Mouse (Mus musculus) midbrain, embryonic 14.5 days (tissue): ENCODE results near the gene Mdc1. TPM values are rescaled to one million over a fixed set of nuclear protein-coding genes. Genes with fewer than 3 reads are reported as not detected.

Source experiments
- ATAC-seq: fragments of 200-750 bp; cut with Nextera tagmentation; 2 replicates; pipeline ENCODE4 v1.8.0; 2017; ENCODE audit warnings: moderate number of reproducible peaks, moderate library complexity; ENCODE audit not compliant: low FRiP score, low TSS enrichment
- DNase-seq: peaks from one replicate; pipeline ENCODE4 v3.0.0-alpha.2; 2015
- H3K27ac ChIP-seq: fragments of 300-500 bp; sonication (generic); replicated peaks from 2 replicates; pipeline ENCODE4 v1.5.1; 2014; ENCODE audit warnings: mild to moderate bottlenecking, low read depth, low read length, moderate library complexity
- H3K27me3 ChIP-seq: fragments of 300-500 bp; sonication (generic); 2 replicates; pipeline ENCODE4 v1.6.1; 2014; ENCODE audit warnings: low read length, control low read depth, mixed read lengths; ENCODE audit not compliant: control insufficient read depth, insufficient read depth
- H3K36me3 ChIP-seq: fragments of 300-500 bp; sonication (generic); 2 replicates; pipeline ENCODE4 v1.6.1; 2014; ENCODE audit warnings: low read length, control low read depth; ENCODE audit not compliant: control insufficient read depth, insufficient read depth
- H3K4me1 ChIP-seq: fragments of 300-500 bp; sonication (generic); 2 replicates; pipeline ENCODE4 v1.6.1; 2014; ENCODE audit warnings: mild to moderate bottlenecking, antibody characterized with exemption, low read length, control low read depth; ENCODE audit not compliant: control insufficient read depth, insufficient read depth
- H3K4me2 ChIP-seq: fragments of 300-500 bp; sonication (generic); 2 replicates; pipeline ENCODE4 v1.6.1; 2014; ENCODE audit warnings: mild to moderate bottlenecking, low read length, moderate library complexity
- H3K4me3 ChIP-seq: fragments of 300-500 bp; sonication (generic); replicated peaks from 2 replicates; pipeline ENCODE4 v1.5.1; 2014; ENCODE audit warnings: low read depth, low read length
- H3K9ac ChIP-seq: fragments of 300-500 bp; sonication (generic); replicated peaks from 2 replicates; pipeline ENCODE4 v1.6.1; 2014; ENCODE audit warnings: mild to moderate bottlenecking, low read length, moderate library complexity
- H3K9me3 ChIP-seq: fragments of 300-500 bp; sonication (generic); 2 replicates; pipeline ENCODE4 v1.6.1; 2016; ENCODE audit warnings: low read length, control low read depth, mixed read lengths; ENCODE audit not compliant: control insufficient read depth
- WGBS: fragments of 180-500 bp; shearing (Covaris S2); extraction: QIAGEN DNeasy Blood & Tissue Kit; methylation state at CpG from one replicate; pipeline ENCODE4 v1.1.7; 2014; 5-methylcytosine and 5-hydroxymethylcytosine counted together
- polyA plus RNA-seq: library from polyadenylated mRNA; unstranded; fragments of >200 nt; fragmentation: Nextera tagmentation; extraction: Ambion mirVana; gene quantifications from 2 replicates; pipeline ENCODE4 v1.2.1, GENCODE M21; 2014

Gene Mdc1
- polyA plus RNA-seq, 1 experiment from 2014 or later = 8.2 TPM

DNA sequence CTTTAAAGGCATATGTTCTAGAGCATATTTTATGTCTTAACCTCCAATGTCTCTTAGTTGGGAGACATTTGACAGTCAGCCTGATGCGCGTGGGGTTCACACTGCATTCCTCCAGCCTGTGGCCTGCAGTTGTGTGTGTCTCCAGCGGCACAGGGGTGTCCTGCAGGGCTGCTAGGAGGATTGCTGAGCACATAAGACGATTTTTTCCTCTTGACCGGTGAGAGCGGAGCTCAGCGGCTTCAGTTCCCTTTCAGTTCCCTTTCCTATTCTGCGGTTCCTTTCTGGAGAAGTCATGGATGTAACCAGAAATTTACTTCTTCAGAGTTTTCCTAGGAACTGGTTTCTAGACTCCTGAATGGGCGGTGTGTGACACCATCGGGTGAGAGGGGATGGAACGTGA, 31.9 kb upstream of the Mdc1 start:
- WGBS = 90% methylated on average over 11 of the region's 11 CpGs
- no peaks in the 10 kb centered on the region for H3K36me3 ChIP-seq
- ATAC-seq = no peak
- no peak for DNase-seq
- H3K4me2 ChIP-seq = no peak overlapping the region
- no peaks in the 10 kb centered on the region for H3K9me3 ChIP-seq
- no peak overlapping the region for H3K27ac ChIP-seq
- H3K9ac ChIP-seq = no peak overlapping the region
- no peaks in the 10 kb centered on the region for H3K27me3 ChIP-seq
- no peak overlapping the region for H3K4me3 ChIP-seq
- H3K4me1 ChIP-seq = no peaks in the 10 kb centered on the region

DNA sequence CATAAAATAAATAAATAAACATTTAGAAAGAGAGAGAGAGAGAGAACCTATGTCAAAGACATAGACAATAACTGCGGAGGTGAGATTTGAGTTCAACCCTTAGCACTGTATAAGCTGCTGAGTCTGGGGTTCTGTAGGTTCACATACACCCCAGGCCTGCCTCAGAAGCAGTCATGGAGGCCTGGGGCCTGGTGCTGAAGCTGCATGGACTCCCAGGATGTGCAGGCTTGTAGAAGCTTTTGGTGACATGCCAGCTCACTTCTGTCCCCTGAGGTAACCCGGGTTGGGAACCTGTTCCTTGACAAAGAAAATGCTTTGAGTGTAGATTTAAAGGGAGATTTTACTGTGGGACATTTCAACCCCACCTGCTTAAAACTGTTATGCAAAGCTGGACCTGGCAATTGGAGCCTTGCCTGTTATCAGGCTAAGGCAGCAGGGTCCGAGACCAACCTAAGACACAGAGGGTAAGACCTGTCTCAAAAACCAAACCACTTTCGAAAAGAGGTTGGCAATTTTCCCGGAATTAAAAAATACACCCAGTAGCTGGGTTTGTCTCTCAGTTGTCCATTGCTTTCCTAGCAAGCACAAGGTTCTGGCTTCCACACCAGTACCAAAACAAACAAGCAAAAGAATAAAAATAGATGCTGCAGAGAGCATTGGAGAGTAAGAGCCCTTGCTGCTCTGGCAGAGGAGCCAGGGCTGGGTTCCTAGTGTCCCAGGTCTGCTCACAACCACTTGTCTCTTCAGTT, 30.2 kb upstream of the Mdc1 start:
- no peaks in the 10 kb centered on the region for H3K4me1 ChIP-seq
- no peak overlapping the region for H3K9ac ChIP-seq
- no peak for DNase-seq
- no peaks in the 10 kb centered on the region for H3K27me3 ChIP-seq
- H3K4me3 ChIP-seq = no peak overlapping the region
- no peaks in the 10 kb centered on the region for H3K9me3 ChIP-seq
- WGBS = 86% methylated on average over 5 of the region's 5 CpGs
- no peak overlapping the region for H3K4me2 ChIP-seq
- H3K36me3 ChIP-seq = no peaks in the 10 kb centered on the region
- no peak for ATAC-seq
- no peak overlapping the region for H3K27ac ChIP-seq

DNA sequence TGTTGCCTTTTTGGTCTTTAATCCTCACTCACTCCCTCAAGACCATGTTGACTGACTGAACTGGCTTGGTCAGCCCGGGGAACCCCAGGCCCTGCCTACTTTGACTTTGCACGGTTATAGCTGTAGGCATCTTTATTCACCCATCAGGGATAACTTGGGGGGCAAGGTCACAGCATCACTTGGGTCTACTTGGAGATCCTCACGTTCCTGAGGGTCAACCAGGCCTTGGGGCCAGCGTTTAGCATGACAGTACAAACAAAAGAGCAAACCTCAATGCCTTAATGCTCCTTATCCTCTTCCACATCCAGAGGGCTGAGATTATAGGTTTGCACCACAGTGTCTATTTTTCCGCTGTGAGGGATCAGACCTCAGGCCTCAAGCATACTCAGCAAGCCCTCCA, 29.0 kb upstream of the Mdc1 start:
- no peaks in the 10 kb centered on the region for H3K36me3 ChIP-seq
- no peaks in the 10 kb centered on the region for H3K4me1 ChIP-seq
- H3K27ac ChIP-seq = no peak overlapping the region
- DNase-seq = no peak
- no peak overlapping the region for H3K9ac ChIP-seq
- H3K4me3 ChIP-seq = no peak overlapping the region
- no peak overlapping the region for H3K4me2 ChIP-seq
- WGBS = 71% methylated on average over 5 of the region's 5 CpGs
- no peaks in the 10 kb centered on the region for H3K9me3 ChIP-seq
- no peak for ATAC-seq
- H3K27me3 ChIP-seq = no peaks in the 10 kb centered on the region

DNA sequence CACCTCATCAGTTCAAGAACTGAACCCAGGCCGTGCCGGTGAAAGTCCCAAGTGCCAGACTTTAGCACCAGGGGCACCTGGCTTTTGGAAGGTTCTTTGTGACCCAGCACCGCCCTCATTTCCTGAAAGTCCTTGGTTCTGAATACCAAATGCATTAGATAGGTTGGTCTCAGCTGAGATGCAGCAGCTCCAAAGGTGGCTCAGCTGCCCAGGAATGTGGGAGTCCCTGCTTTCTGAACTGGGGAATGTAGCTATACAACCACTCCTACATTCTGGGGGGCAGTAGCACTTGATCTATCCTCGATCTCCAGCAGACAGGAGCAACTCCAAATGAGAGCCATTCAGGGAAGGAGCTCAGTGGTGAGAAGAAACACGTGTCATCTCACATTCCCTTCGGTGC, 28.6 kb upstream of the Mdc1 start:
- no peak overlapping the region for H3K27ac ChIP-seq
- 79% methylated on average over 6 of the region's 6 CpGs for WGBS

DNA sequence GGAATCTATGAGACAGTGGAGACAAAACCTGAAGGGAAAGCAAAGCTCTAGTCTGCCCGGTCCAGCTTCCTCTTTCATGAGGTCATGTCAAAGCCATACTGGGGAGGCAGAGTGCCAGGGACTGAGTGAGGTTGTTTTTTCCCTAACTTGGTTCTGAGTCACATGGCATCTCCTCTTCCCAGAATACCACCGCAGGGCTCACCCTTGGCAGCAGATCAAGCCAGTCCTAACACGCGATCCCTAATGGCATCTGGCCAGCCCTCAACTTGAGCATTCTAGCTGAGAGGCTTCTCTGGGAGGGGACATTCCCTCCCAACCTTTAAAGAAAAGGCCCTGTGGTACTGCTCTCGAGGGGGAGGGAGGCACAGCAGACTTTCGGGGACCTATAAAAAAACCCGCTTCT, 28.1 kb upstream of the Mdc1 start:
- H3K27ac ChIP-seq = no peak overlapping the region

More for the DNA sequence above, 28.6 kb upstream of the Mdc1 start:
- ATAC-seq = no peak
- no peaks in the 10 kb centered on the region for H3K4me1 ChIP-seq
- H3K4me3 ChIP-seq = no peak overlapping the region
- no peaks in the 10 kb centered on the region for H3K36me3 ChIP-seq
- H3K9me3 ChIP-seq = no peaks in the 10 kb centered on the region
- H3K4me2 ChIP-seq = no peak overlapping the region
- no peak overlapping the region for H3K9ac ChIP-seq
- DNase-seq = no peak
- H3K27me3 ChIP-seq = no peaks in the 10 kb centered on the region

DNA sequence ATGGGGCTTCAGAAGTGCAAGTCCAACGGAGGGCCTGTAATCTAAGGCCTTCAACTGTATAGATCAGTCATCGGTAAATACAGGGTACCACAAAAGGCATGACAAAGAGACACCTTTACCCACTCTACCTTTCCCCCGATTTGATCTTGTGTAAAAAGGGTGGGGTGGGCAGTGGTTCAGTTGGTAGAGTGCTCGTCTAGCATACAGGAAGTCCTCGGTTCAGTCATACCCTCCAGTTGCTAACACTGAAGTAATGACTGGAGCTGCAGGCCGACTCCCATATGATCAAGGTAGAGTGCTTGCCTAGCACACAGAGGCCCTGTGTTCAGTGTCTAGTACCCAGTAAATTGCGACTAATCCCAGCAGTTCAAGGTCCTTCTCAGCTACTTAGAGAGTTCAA, 27.7 kb upstream of the Mdc1 start:
- H3K9me3 ChIP-seq = no peaks in the 10 kb centered on the region
- no peak overlapping the region for H3K27ac ChIP-seq
- 85% methylated on average over 7 of the region's 7 CpGs for WGBS
- no peaks in the 10 kb centered on the region for H3K4me1 ChIP-seq
- no peak overlapping the region for H3K4me3 ChIP-seq
- DNase-seq = no peak
- no peaks in the 10 kb centered on the region for H3K27me3 ChIP-seq
- H3K4me2 ChIP-seq = no peak overlapping the region
- no peak for ATAC-seq
- no peak overlapping the region for H3K9ac ChIP-seq
- no peaks in the 10 kb centered on the region for H3K36me3 ChIP-seq

More for the DNA sequence above, 28.1 kb upstream of the Mdc1 start:
- no peaks in the 10 kb centered on the region for H3K27me3 ChIP-seq
- no peak for ATAC-seq
- no peaks in the 10 kb centered on the region for H3K9me3 ChIP-seq
- 64% methylated on average over 7 of the region's 7 CpGs for WGBS
- H3K4me2 ChIP-seq = no peak overlapping the region
- no peaks in the 10 kb centered on the region for H3K36me3 ChIP-seq
- H3K4me1 ChIP-seq = no peaks in the 10 kb centered on the region
- DNase-seq = peak; percentile 73
- no peak overlapping the region for H3K4me3 ChIP-seq
- no peak overlapping the region for H3K9ac ChIP-seq

DNA sequence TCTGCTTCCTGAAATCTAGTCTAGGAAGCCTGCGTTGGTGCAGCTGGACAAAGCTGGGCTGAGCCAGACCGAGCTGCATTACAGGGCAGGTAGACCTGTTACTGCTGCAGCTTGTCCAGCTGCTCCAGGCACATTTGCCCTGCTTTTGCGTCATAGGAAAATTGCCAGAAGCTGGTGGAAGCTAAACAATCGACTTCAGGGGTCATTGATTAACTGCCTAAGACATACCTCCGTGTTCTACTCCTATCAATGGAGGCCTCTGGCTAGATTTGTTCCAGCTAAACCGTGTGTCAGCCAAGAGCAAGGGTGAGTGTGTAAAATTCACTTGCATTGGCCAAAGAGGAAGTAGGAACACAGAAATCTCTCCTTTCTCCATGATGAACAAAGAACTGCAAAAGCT, 26.6 kb upstream of the Mdc1 start:
- H3K9ac ChIP-seq = no peak overlapping the region
- no peak overlapping the region for H3K27ac ChIP-seq
- no peaks in the 10 kb centered on the region for H3K27me3 ChIP-seq
- no peaks in the 10 kb centered on the region for H3K9me3 ChIP-seq
- DNase-seq (no peak), ATAC-seq (no peak)
- H3K4me3 ChIP-seq = no peak overlapping the region
- WGBS = 73% methylated on average over 6 of the region's 6 CpGs
- H3K4me1 ChIP-seq = no peaks in the 10 kb centered on the region
- no peaks in the 10 kb centered on the region for H3K36me3 ChIP-seq
- H3K4me2 ChIP-seq = no peak overlapping the region

DNA sequence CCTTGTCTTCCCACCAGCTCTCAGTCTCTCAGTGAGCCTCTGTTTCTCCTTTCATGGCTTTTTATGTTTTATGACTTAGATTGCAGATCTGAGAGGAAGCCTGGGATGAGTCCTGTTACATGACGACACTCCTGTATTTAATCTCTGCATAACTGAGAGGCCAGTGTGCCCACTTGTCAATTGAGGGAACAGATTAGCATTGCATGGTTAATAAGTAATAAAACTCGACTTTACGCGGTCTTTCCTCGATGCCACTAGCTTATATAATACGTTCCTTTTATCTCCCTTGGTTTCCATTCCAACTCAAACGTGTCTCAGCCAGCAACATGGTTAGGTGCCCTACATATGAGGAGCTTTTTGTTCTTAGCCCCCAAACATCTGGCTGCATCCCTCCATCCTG, 25.5 kb upstream of the Mdc1 start:
- WGBS = 61% methylated on average over 7 of the region's 7 CpGs
- no peaks in the 10 kb centered on the region for H3K36me3 ChIP-seq
- ATAC-seq (no peak), DNase-seq (no peak)
- H3K9me3 ChIP-seq = no peaks in the 10 kb centered on the region
- no peak overlapping the region for H3K4me2 ChIP-seq
- H3K4me3 ChIP-seq = no peak overlapping the region
- H3K27me3 ChIP-seq = 0 out of 2 replicates have a peak, but pooled peaks cover 4% of the 10 kb centered on the region
- no peak overlapping the region for H3K9ac ChIP-seq
- H3K4me1 ChIP-seq = peaks cover under 1% of the 10 kb centered on the region; the same call in 1 of the 2 replicates
- no peak overlapping the region for H3K27ac ChIP-seq

DNA sequence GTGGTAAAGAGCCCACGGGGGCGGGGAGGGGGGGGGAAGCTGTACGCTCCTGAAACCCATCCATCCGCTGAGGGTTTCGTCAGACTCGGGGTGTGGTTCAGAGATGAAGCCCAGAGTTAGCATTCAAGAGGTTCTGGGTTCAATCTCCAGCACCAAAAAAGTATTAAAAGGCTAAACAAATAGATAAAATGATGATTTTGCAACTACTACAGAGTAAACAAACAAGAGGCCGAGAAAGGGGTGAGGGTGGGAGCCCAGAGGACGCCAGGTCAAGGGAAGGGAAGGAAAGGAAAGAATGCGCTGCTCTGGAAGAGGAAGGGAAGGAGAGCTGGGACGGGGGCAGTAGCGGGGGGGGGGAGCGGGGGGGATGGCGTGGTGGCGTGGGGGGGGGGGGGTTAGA, 24.6 kb upstream of the Mdc1 start:
- no peak overlapping the region for H3K9ac ChIP-seq
- no peaks in the 10 kb centered on the region for H3K9me3 ChIP-seq
- DNase-seq (no peak), ATAC-seq (no peak)
- no peak overlapping the region for H3K4me2 ChIP-seq
- peaks cover 9% of the 10 kb centered on the region for H3K4me1 ChIP-seq
- no peak overlapping the region for H3K4me3 ChIP-seq
- 0 out of 2 replicates have a peak, but pooled peaks cover 4% of the 10 kb centered on the region for H3K27me3 ChIP-seq
- WGBS = 39% methylated on average over 12 of the region's 14 CpGs
- H3K27ac ChIP-seq = no peak overlapping the region
- no peaks in the 10 kb centered on the region for H3K36me3 ChIP-seq
